Mouse (Mus musculus) thymus, adult 2 months (tissue): ENCODE data around the gene Asgr1.

Source experiments
- CTCF ChIP-seq: fragments of 200-500 bp; IDR thresholded peaks from 2 replicates; pipeline ENCODE4 v1.5.1; 2012; ENCODE audit warnings: mild to moderate bottlenecking, control low read depth, low read length, moderate library complexity, borderline replicate concordance; ENCODE audit not compliant: control insufficient read depth, poor library complexity, insufficient read depth; ENCODE audit errors: extremely low read depth
- POLR2A ChIP-seq: fragments of 200-500 bp; IDR thresholded peaks from 2 replicates; pipeline ENCODE4 v1.6.1; 2012; ENCODE audit warnings: mild to moderate bottlenecking, low read length, control low read depth, moderate library complexity; ENCODE audit not compliant: control insufficient read depth, poor library complexity, insufficient read depth; ENCODE audit errors: extremely low read depth

- TF ChIP-seq CTCF (no peak), POLR2A (no peak)
Observed at GRCm38 (mm10) chr11:70012931-70013330, 41.0 kb upstream of the Asgr1 start.
